Mouse (Mus musculus) ES-E14 (cell line): ENCODE measurements around the gene Pnmal2. TPM values are rescaled to one million over a fixed set of nuclear protein-coding genes. Genes with fewer than 3 reads are reported as not detected.

ENCODE experiments used
- DNase-seq: peaks from one replicate; pipeline ENCODE4 v3.0.0-alpha.2; 2013; ENCODE audit warnings: low read depth, low spot score
- H3K27ac ChIP-seq: 2 replicates; pipeline ENCODE4 v1.5.1; 2012; ENCODE audit warnings: low read depth, mild to moderate bottlenecking, low read length, moderate library complexity, mixed read lengths; ENCODE audit not compliant: poor library complexity, insufficient read depth, severe bottlenecking
- H3K36me3 ChIP-seq: 2 replicates; pipeline ENCODE4 v1.6.1; 2012; ENCODE audit warnings: mild to moderate bottlenecking, low read length, moderate library complexity, mixed read lengths; ENCODE audit not compliant: control insufficient read depth, poor library complexity, insufficient read depth, severe bottlenecking
- H3K4me1 ChIP-seq, 2 experiments: fragments of 150-350 bp in 1 of 2; sonication (generic) in 1 of 2; 2 replicates each; pipeline ENCODE4 v1.6.1; 2012; ENCODE audit warnings: low read length in 2 of 2, mild to moderate bottlenecking in 1 of 2, mixed read lengths in 1 of 2; ENCODE audit not compliant: control insufficient read depth in 2 of 2, insufficient read depth in 2 of 2, poor library complexity in 1 of 2
- H3K4me3 ChIP-seq, 2 experiments: fragments of 150-350 bp in 1 of 2; sonication (generic) in 1 of 2; 2 replicates each; pipeline ENCODE4 v1.5.1; 2012; ENCODE audit warnings: low read length in 2 of 2, low read depth in 1 of 2, mild to moderate bottlenecking in 1 of 2, mixed read lengths in 1 of 2; ENCODE audit not compliant: insufficient read depth in 1 of 2, poor library complexity in 1 of 2, severe bottlenecking in 1 of 2
- H3K9ac ChIP-seq: 2 replicates; pipeline ENCODE4 v1.6.1; 2012; ENCODE audit warnings: low read depth, mild to moderate bottlenecking, low read length, mixed read lengths; ENCODE audit not compliant: poor library complexity, insufficient read depth, severe bottlenecking
- H3K9me3 ChIP-seq: fragments of 150-350 bp; sonication (generic); 2 replicates; pipeline ENCODE4 v1.6.1; 2012; ENCODE audit warnings: low read depth, mild to moderate bottlenecking, low read length; ENCODE audit not compliant: control insufficient read depth, insufficient read depth
- CHD2 ChIP-seq: IDR thresholded peaks from 2 replicates; pipeline ENCODE4 v1.6.1; 2014; ENCODE audit warnings: mild to moderate bottlenecking, low read depth, low read length, inconsistent platforms
- HCFC1 ChIP-seq: IDR thresholded peaks from 2 replicates; pipeline ENCODE4 v1.6.1; 2012; ENCODE audit warnings: low read length, inconsistent platforms, borderline replicate concordance; ENCODE audit not compliant: insufficient read depth
- MAFK ChIP-seq: IDR thresholded peaks from 2 replicates; pipeline ENCODE4 v1.6.1; 2014; ENCODE audit warnings: mild to moderate bottlenecking, low read depth, low read length, inconsistent platforms; ENCODE audit not compliant: insufficient read depth
- ZC3H11A ChIP-seq: IDR thresholded peaks from 2 replicates; pipeline ENCODE4 v1.6.1; 2012; ENCODE audit warnings: low read depth, mild to moderate bottlenecking, inconsistent platforms, low read length, borderline replicate concordance
- ZNF384 ChIP-seq: IDR thresholded peaks from 2 replicates; pipeline ENCODE4 v1.6.1; 2012; ENCODE audit warnings: low read depth, low read length, inconsistent platforms
- in situ Hi-C, 2 experiments: fragments of 600-800 bp; cut with MboI; formaldehyde crosslinking; loops; one replicate each; pipeline ENCODE4 v1.15.1; 2025; ENCODE audit warnings: low sequenced_read_pairs in 2 of 2, inconsistent platforms in 1 of 2; ENCODE audit not compliant: unreplicated experiment in 2 of 2
- total RNA-seq: library from RNA; depleted of rRNA; stranded (reverse); fragments of 300-350 nt; gene quantifications from 2 replicates; pipeline ENCODE4 v1.2.3, GENCODE M21; 2012

The Pnmal2 gene
- total RNA-seq, 1 experiment = 0.71 TPM

DNA sequence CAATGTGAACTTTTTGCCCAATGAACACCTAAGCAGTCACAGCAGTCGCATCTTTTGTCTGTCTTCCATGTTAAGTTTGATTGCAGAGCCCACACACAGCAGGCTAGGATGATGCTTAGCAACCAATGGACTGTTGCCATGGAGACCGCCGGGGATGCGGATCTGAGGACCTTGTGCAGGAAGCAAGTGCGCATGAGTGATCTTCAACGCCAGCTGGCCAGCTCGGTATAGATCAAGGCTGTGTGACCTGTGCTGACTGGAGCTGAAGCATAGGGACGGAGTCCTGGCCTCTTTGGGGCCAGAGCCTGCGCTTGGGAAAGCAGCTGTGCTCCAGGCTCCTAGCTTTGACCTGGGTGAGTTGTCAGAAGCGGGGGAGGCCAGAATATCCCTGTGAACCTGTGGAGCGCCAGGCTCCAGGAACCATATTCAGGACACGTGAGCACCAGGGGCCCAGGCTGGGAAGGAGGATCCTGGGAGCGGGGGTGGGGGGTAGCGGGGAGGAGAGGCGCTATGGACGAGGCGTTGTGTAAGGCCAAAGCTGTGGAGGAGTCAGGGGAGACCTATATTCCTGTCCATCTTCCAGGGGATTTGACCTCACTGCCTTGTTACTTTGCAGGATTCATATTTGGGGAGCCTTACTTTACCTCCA is 15.2 kb downstream of the Pnmal2 start, which contains the start of gene Pnmal1:
TSS of gene Pnmal1 (plus strand) at position 141 of the 649 bp plus-strand sequence.
- DNase-seq = no peak
- H3K4me3 ChIP-seq = no peak within 1 kb of the TSS
- H3K4me1 ChIP-seq = peaks cover 0 to 3% of the 10 kb centered on the region in 2 experiments; a peak in 1 of 4 replicates
- no peak within 1 kb of the TSS for H3K27ac ChIP-seq
- in situ Hi-C loops = no loop called here
- TF ChIP-seq HCFC1 (no peak), CHD2 (no peak), MAFK (no peak), ZC3H11A (no peak), ZNF384 (no peak)
- H3K9ac ChIP-seq = no peak within 1 kb of the TSS
- H3K36me3 ChIP-seq = no peaks in the 10 kb centered on the region
- H3K9me3 ChIP-seq = no peaks in the 10 kb centered on the region

DNA sequence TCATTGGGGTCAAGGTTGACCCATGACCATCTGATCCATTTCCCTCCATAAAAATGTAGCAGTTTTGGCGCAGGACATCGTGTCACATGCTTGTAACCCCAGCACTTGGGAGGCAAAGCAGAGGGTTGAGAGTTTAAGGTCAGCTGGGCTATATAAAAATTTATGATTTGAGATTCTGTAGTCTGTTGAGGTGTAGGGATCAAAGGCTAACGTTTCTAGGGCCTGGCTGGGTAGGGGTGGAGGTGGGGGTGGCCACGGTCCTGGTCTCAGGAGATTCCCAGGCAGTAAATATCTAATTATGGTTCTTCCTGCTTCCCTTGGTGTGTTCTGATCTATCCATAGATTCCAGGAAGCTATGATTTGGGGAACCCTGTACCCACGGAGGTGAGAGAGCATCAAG is 17.2 kb downstream of the Pnmal2 start:
- H3K27ac ChIP-seq = no peak overlapping the region
- TF ChIP-seq ZNF384 = no peak
- TF ChIP-seq HCFC1 = no peak
- TF ChIP-seq CHD2 = no peak
- TF ChIP-seq ZC3H11A = no peak
- no peak for TF ChIP-seq MAFK
- in situ Hi-C loops = no loop called here
- no peaks in the 10 kb centered on the region for H3K36me3 ChIP-seq
- H3K4me3 ChIP-seq = no peak overlapping the region
- no peaks in the 10 kb centered on the region for H3K9me3 ChIP-seq
- H3K4me1 ChIP-seq = peaks cover 0 to 3% of the 10 kb centered on the region in 2 experiments; a peak in 1 of 4 replicates
- no peak overlapping the region for H3K9ac ChIP-seq
- no peak for DNase-seq

DNA sequence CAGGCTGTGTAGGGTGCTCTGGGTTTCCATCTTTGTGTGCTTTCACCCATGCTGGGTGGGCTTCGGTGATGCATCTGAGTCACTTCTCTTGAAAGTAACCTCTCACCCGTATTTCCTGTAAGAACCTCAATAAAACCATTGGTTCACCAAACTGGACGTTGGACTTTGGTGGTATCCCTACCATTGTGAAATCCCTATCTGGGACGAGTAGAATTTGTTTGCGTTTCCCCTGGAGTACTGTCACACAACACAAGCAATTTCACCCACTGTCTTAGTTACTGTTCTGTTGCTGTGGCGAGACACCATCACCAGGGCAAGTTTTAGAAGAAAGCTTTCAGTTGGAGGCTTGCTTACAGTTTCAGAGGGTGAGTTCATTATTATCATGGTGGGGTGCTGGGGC is 23.9 kb downstream of the Pnmal2 start:
- H3K36me3 ChIP-seq = no peaks in the 10 kb centered on the region
- TF ChIP-seq MAFK (no peak), ZNF384 (no peak), HCFC1 (no peak), ZC3H11A (no peak), CHD2 (no peak)
- no peak overlapping the region for H3K9ac ChIP-seq
- H3K4me1 ChIP-seq = no peaks in the 10 kb centered on the region
- H3K9me3 ChIP-seq = no peaks in the 10 kb centered on the region
- H3K4me3 ChIP-seq = no peak overlapping the region
- no peak overlapping the region for H3K27ac ChIP-seq
- no peak for DNase-seq
- in situ Hi-C loops = no loop called here

DNA sequence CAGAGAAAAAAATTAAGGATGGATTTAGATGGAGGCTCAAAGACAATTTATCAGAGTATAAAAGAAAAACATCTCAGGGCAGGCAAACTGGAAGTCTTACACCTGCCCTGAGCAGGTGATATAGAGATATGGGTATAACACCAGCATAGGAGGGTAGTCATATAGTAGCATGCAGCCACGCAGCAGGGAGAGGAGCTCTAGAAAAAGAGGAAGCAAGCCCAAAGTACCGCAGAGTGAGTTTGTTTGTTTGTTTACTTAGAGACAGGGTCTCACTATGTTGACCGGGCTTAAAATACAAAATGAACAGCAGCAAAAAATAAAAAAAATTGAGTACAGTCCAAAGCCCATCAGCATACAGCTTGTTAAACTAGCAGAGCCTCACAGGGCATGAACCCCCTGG is 26.7 kb downstream of the Pnmal2 start:
- TF ChIP-seq ZC3H11A = no peak
- TF ChIP-seq HCFC1 = no peak
- TF ChIP-seq MAFK = no peak
- TF ChIP-seq ZNF384 = no peak
- no peak for TF ChIP-seq CHD2
- H3K36me3 ChIP-seq = no peaks in the 10 kb centered on the region
- no peak for DNase-seq
- H3K27ac ChIP-seq = no peak overlapping the region
- no peak overlapping the region for H3K9ac ChIP-seq
- peaks cover 0 to under 1% of the 10 kb centered on the region in 2 experiments; a peak in 1 of 4 replicates for H3K4me1 ChIP-seq
- no peaks in the 10 kb centered on the region for H3K9me3 ChIP-seq
- H3K4me3 ChIP-seq = no peak overlapping the region
- in situ Hi-C loops = no loop called here

DNA sequence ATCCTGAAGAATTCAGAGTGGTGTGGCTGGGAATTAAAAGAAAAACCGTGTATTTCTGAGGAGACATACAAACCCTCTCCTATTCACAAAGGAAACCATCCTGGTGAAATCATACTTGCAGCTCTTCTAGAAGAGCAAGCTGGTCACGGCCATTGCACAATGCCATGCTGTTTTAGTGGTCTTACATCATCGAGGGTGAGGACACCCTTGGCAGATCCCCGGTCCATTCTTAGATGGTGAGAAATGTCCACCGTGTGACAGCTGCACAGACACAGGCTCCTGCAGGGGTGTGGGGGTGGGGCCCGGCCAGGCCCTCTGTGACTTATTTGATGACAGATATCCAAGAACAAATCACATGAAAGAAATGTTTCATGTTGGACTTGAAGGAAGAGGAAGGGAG is 29.5 kb downstream of the Pnmal2 start:
- in situ Hi-C loops = no loop called here
- Histone ChIP-seq H3K36me3 (no peaks in the 10 kb centered on the region), H3K27ac (no peak overlapping the region), H3K4me1 (peaks cover 0 to 5% of the 10 kb centered on the region in 2 experiments; a peak in 1 of 4 replicates), H3K4me3 (no peak overlapping the region), H3K9ac (no peak overlapping the region), H3K9me3 (no peaks in the 10 kb centered on the region)
- TF ChIP-seq CHD2 (no peak), HCFC1 (no peak), MAFK (no peak), ZC3H11A (no peak), ZNF384 (no peak)
- DNase-seq = no peak
